Comparison of ENCODE assay signal across 8 mouse cellular contexts in genomic region chr11:88613771-88614526, GRCm38 (mm10).
DNase-seq lines count a peak whose midpoint lies in the region; ATAC-seq and TF ChIP-seq lines count a peak whose summit lies in the region.

No protein-coding gene starts in this region.

- H3K4me3 ChIP-seq in cerebellum, adult 2 months (replicated peaks; ENCODE audit: insufficient read depth, low read depth, low read length): no peak overlapping the region
- H3K4me3 ChIP-seq in brown adipose tissue, adult 24 weeks (ENCODE audit: insufficient read depth, low read depth, low read length): no peak overlapping the region
- H3K4me3 ChIP-seq in hindbrain, embryonic 14.5 days (replicated peaks; ENCODE audit: low read length): no peak overlapping the region
- no peak overlapping the region for H3K4me3 ChIP-seq in lung, embryonic 15.5 days

- H3K9me3 ChIP-seq in hindbrain, embryonic 14.5 days (ENCODE audit: control insufficient read depth, low read length): no peaks in the 10 kb centered on the region
- no peaks in the 10 kb centered on the region for H3K9me3 ChIP-seq in lung, embryonic 15.5 days

- peaks cover 9% of the 10 kb centered on the region for H3K4me1 ChIP-seq in cerebellum, adult 2 months (ENCODE audit: control insufficient read depth, insufficient read depth, low read length)
- H3K4me1 ChIP-seq in brown adipose tissue, adult 24 weeks (ENCODE audit: control insufficient read depth, insufficient read depth, insufficient read length, low read length): peaks cover 13% of the 10 kb centered on the region
- peaks cover 30% of the 10 kb centered on the region for H3K4me1 ChIP-seq in hindbrain, embryonic 14.5 days (replicated peaks; ENCODE audit: control insufficient read depth, insufficient read depth, low read length)
- peaks cover 63% of the 10 kb centered on the region for H3K4me1 ChIP-seq in lung, embryonic 15.5 days

- no peak for ATAC-seq in cerebellum, adult (ENCODE audit: insufficient number of reproducible peaks, low FRiP score, low TSS enrichment)
- ATAC-seq in hindbrain, embryonic 14.5 days (ENCODE audit: low FRiP score): no peak
- no peak for ATAC-seq in lung, embryonic 15.5 days (ENCODE audit: borderline replicate concordance, extremely low read depth, low FRiP score, low TSS enrichment)

- no peak for TF ChIP-seq POLR2A in cerebellum, adult 2 months (IDR thresholded peaks at IDR 0.05; ENCODE audit: borderline replicate concordance, insufficient read depth, low read length)

- 74% methylated on average over 11 of the region's 11 CpGs for WGBS in cerebellum, adult 2 months
- 75% methylated on average over 11 of the region's 11 CpGs for WGBS in hindbrain, embryonic 14.5 days
- WGBS in lung, embryonic 15.5 days: 30% methylated on average over 11 of the region's 11 CpGs

- TF ChIP-seq CTCF in cerebellum, adult 2 months (IDR thresholded peaks at IDR 0.05; ENCODE audit: borderline replicate concordance, insufficient read depth, low read depth, low read length): no peak

- no peaks in the 10 kb centered on the region for H3K36me3 ChIP-seq in hindbrain, embryonic 14.5 days (replicated peaks; ENCODE audit: control insufficient read depth, insufficient read depth)
- H3K36me3 ChIP-seq in lung, embryonic 15.5 days: no peaks in the 10 kb centered on the region

- no peak overlapping the region for H3K4me2 ChIP-seq in hindbrain, embryonic 14.5 days (replicated peaks)
- H3K4me2 ChIP-seq in lung, embryonic 15.5 days: 0 out of 2 replicates have a peak overlapping the region, but pooled peaks have one; percentile 16

- H3K9ac ChIP-seq in hindbrain, embryonic 14.5 days: no peak overlapping the region
- no peak overlapping the region for H3K9ac ChIP-seq in lung, embryonic 15.5 days

- DNase-seq in cerebellum, adult 2 months: no peak
- no peak for DNase-seq in hindbrain, embryonic 14.5 days (ENCODE audit: low spot score)
- peak; percentile 26 for DNase-seq in spleen, adult 12 weeks (ENCODE audit: low spot score)
- no peak for DNase-seq in frontal cortex, postnatal 25 days (ENCODE audit: low spot score in 2 of 2)
- no peak for DNase-seq in urinary bladder, postnatal 10 days (ENCODE audit: low spot score)

- H3K27me3 ChIP-seq in cerebellum, adult 2 months (ENCODE audit: control insufficient read depth, insufficient read depth, low read length): no peaks in the 10 kb centered on the region
- no peaks in the 10 kb centered on the region for H3K27me3 ChIP-seq in hindbrain, embryonic 14.5 days (ENCODE audit: control insufficient read depth, insufficient read depth, low read length)
- H3K27me3 ChIP-seq in lung, embryonic 15.5 days: no peaks in the 10 kb centered on the region

- H3K27ac ChIP-seq in cerebellum, adult 2 months (ENCODE audit: insufficient read depth, low read length): peak overlapping the region; percentile 36; the same call in 1 of the 2 replicates
- H3K27ac ChIP-seq in brown adipose tissue, adult 24 weeks (replicated peaks; ENCODE audit: low read depth, low read length): peak overlapping the region; percentile 53
- peak overlapping the region; percentile 54; the same call in 1 of the 2 replicates for H3K27ac ChIP-seq in hindbrain, embryonic 14.5 days
- H3K27ac ChIP-seq in lung, embryonic 15.5 days: peak overlapping the region; percentile 76
